Mouse (Mus musculus): ENCODE measurements around the gene Gm3558.
"Not testable (repeated sequence)": the region's sequence is repeated elsewhere in the genome, so short reads cannot be mapped to it uniquely, and the experiment has no call there.

DNA sequence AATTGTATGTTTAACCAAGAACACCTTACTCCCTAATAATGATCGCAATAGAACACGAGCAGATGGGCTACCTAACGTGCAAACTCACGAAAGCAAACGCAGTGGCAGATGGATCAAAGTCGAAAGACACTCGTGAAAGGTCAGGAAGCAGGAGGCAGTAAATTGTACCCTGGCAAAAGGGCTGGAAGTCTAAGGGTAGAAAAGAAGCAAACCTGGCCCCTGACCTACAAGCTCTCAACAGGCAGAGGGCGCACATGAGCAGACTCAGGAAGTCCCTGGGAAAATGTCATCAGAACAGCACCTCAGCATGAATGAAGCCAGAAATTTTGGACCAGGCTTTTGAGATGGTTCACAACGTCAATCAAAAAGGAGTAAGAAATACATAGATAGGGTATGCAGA lies 1.1 kb downstream of the Gm3558 start:
- not testable (repeated sequence) for TF ChIP-seq CTCF, EP300 (IDR thresholded peaks at IDR 0.05; ENCODE audit: low read depth)
